In the genomic region with DNA sequence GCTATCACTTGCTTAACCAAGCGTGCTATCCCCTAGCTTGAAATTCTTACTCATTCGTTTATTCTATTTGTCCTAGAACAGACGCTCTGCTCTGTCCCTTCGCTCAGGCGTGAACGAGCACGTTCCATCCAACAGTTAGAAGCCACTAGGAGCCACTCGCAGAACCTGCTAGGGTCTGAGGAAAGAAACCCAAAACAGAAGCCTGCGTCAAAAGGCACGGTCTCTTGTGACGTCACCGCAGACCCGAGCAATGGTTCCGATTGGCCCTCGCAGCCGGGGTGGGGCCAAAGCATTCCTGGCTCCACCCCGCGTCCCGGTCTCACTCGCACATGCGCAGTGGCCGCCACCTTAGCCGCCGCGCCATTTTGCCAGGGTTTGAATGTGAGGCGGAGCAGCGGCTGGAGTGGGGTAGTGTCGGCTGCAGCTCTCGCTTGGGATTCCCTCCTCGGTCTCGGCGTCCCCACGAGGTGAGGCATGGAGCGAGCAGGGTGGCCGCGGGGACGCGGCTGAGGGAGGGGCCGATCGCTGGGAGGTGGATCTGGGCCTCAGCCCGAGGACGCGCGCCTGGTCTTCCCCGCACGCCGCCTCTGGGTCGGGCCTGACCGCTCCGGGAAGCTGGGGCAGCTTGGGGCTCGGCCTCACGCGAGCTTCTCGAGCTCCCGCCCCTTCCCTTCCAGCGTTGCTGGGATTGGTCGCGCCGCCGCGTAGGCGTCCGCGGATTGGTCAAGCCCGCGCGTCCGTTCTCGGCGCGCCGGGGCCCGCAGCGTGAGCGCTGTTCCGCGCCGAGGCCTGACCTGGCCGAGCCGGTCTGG, we compare ENCODE assay signal across 8 mouse cellular contexts. TPM values are rescaled to one million over a fixed set of nuclear protein-coding genes. Genes with fewer than 3 reads are reported as not detected.
DNase-seq lines count a peak whose midpoint lies in the region; ATAC-seq lines count a peak whose summit lies in the region.

A gene (plus strand): TSS at position 330 of the 812 bp plus-strand sequence.

- DNase-seq in c-Kit-negative CD71-positive TER-119-positive erythroid progenitor cells, embryonic 14.5 days (ENCODE audit: low read depth, low spot score): peak; percentile 96
- peak; percentile 81 for DNase-seq in fibroblast of lung, adult 2 months (ENCODE audit: low read depth)
- peak; percentile 98 for DNase-seq in kidney, postnatal 14 days
- peak; percentile 93 for DNase-seq in liver, embryonic 13.5 days
- DNase-seq in neural tube, embryonic 10.5 days (ENCODE audit: extremely low spot score, low spot score): peak; percentile 100

- H3K4me3 ChIP-seq in heart, embryonic 14.5 days (ENCODE audit: control insufficient read depth in 1 of 2, insufficient read depth in 1 of 2, low read depth in 1 of 2, low read length in 2 of 2): peak within 1 kb of the TSS; percentile 69 to 88
- H3K4me3 ChIP-seq in liver, embryonic 13.5 days (replicated peaks): peak within 1 kb of the TSS; percentile 85
- peak within 1 kb of the TSS; percentile 85 for H3K4me3 ChIP-seq in stomach, embryonic 16.5 days (replicated peaks; ENCODE audit: low read length)

- H3K4me2 ChIP-seq in heart, embryonic 14.5 days (ENCODE audit: low read length): peak within 1 kb of the TSS; percentile 86
- peak within 1 kb of the TSS; percentile 86 for H3K4me2 ChIP-seq in liver, embryonic 13.5 days
- peak within 1 kb of the TSS; percentile 84 for H3K4me2 ChIP-seq in stomach, embryonic 16.5 days (ENCODE audit: low read depth, low read length)

- peak; percentile 92 for ATAC-seq in CD4-positive, CD25-positive, alpha-beta regulatory T cell, adult 4 months
- ATAC-seq in heart, embryonic 14.5 days (ENCODE audit: insufficient number of reproducible peaks, insufficient read depth, low FRiP score, low read depth): peak; percentile 96
- ATAC-seq in liver, embryonic 13.5 days (ENCODE audit: low read depth): peak; percentile 96
- ATAC-seq in stomach, embryonic 16.5 days (ENCODE audit: insufficient read depth, low FRiP score): peak; percentile 98

- H3K4me1 ChIP-seq in heart, embryonic 14.5 days (ENCODE audit: control insufficient read depth in 2 of 2, insufficient read depth in 2 of 2, low read length in 2 of 2): peaks cover 12 to 22% of the 10 kb centered on the region in 2 experiments
- H3K4me1 ChIP-seq in liver, embryonic 13.5 days (replicated peaks): peaks cover 43% of the 10 kb centered on the region
- H3K4me1 ChIP-seq in stomach, embryonic 16.5 days (ENCODE audit: control insufficient read depth, insufficient read depth, low read length): peaks cover 11% of the 10 kb centered on the region

- H3K27me3 ChIP-seq in heart, embryonic 14.5 days (ENCODE audit: control insufficient read depth, insufficient read depth, low read length): no peaks in the 10 kb centered on the region
- H3K27me3 ChIP-seq in liver, embryonic 13.5 days: no peaks in the 10 kb centered on the region
- no peaks in the 10 kb centered on the region for H3K27me3 ChIP-seq in stomach, embryonic 16.5 days (ENCODE audit: control insufficient read depth, insufficient read depth, low read length)

- H3K27ac ChIP-seq in heart, embryonic 14.5 days (replicated peaks in 1 of 2; ENCODE audit: control insufficient read depth in 1 of 2, insufficient read depth in 1 of 2, low read depth in 2 of 2, low read length in 2 of 2): peak within 1 kb of the TSS; percentile 93 to 99
- peak within 1 kb of the TSS; percentile 98 for H3K27ac ChIP-seq in liver, embryonic 13.5 days
- peak within 1 kb of the TSS; percentile 99 for H3K27ac ChIP-seq in stomach, embryonic 16.5 days (ENCODE audit: low read length)

- under 1% methylated on average over 76 of the region's 80 CpGs for WGBS in heart, embryonic 14.5 days
- under 1% methylated on average over 77 of the region's 80 CpGs for WGBS in liver, embryonic 13.5 days (ENCODE audit: insufficient replicate concordance)
- under 1% methylated on average over 80 of the region's 80 CpGs for WGBS in stomach, embryonic 16.5 days

- peak within 1 kb of the TSS; percentile 96 for H3K9ac ChIP-seq in heart, embryonic 14.5 days (ENCODE audit: low read length)
- H3K9ac ChIP-seq in liver, embryonic 13.5 days: peak within 1 kb of the TSS; percentile 95
- peak within 1 kb of the TSS; percentile 93 for H3K9ac ChIP-seq in stomach, embryonic 16.5 days (ENCODE audit: low read length)

- no peaks in the 10 kb centered on the region for H3K9me3 ChIP-seq in heart, embryonic 14.5 days (ENCODE audit: control insufficient read depth, low read length)
- H3K9me3 ChIP-seq in liver, embryonic 13.5 days (replicated peaks): no peaks in the 10 kb centered on the region
- no peaks in the 10 kb centered on the region for H3K9me3 ChIP-seq in stomach, embryonic 16.5 days (replicated peaks; ENCODE audit: control insufficient read depth, low read length)

- H3K36me3 ChIP-seq in heart, embryonic 14.5 days (ENCODE audit: control insufficient read depth, insufficient read depth, low read length): peaks cover 5% of the 10 kb centered on the region; the same call in 1 of the 2 replicates
- H3K36me3 ChIP-seq in liver, embryonic 13.5 days: peaks cover 21% of the 10 kb centered on the region
- H3K36me3 ChIP-seq in stomach, embryonic 16.5 days (ENCODE audit: control insufficient read depth, insufficient read depth, low read length): 0 out of 2 replicates have a peak, but pooled peaks cover 5% of the 10 kb centered on the region

RNA-seq across cellular contexts. Expression of the gene that starts here (rescaled TPM):
- 10 to 100 TPM; 59.7 to 62.8 TPM for polyA plus RNA-seq in CD4-positive, CD25-positive, alpha-beta regulatory T cell, adult 4 months (2017; shearing (Covaris generic))
- polyA plus RNA-seq in heart, embryonic 14.5 days (2014; fragmentation: Nextera tagmentation; extraction: Ambion mirVana): 95.2 and 106 TPM in 2 replicates
- polyA plus RNA-seq in liver, embryonic 13.5 days (2015; fragmentation: Nextera tagmentation; extraction: Ambion mirVana): 69.3 and 92.1 TPM in 2 replicates
- polyA plus RNA-seq in stomach, embryonic 16.5 days (2015; fragmentation: Nextera tagmentation; extraction: Ambion mirVana): 94.0 and 95.6 TPM in 2 replicates

Comparison
In these comparisons a context has a peak if more than half of its experiments do, and no peak if none do; other contexts are left out.
1. Peak in every context shown above with its lines: DNase-seq, ATAC-seq, H3K4me3 ChIP-seq and H3K27ac ChIP-seq.